9 mouse cellular contexts compared by ENCODE assay signal in genomic region chr4:116159912-116160311, GRCm38 (mm10). TPM values are rescaled to one million over a fixed set of nuclear protein-coding genes. Genes with fewer than 3 reads are reported as not detected.
A peak's percentile ranks its signal among the peaks of the same experiment; 100 is the strongest.
DNase-seq lines count a peak whose midpoint lies in the region; ATAC-seq and TF ChIP-seq lines count a peak whose summit lies in the region.
"Had no signal": no experiment of that assay in that cellular context is flagged by ENCODE, and none has a peak within 500 bp of the region (broad histone marks: within the 10 kb centered on the region; RNA-seq: fewer than 3 reads in every experiment).

No protein-coding gene starts in this region.

- H3K79me2 ChIP-seq in MEL (ENCODE audit: control insufficient read depth, insufficient read depth, low read length, poor library complexity) = no peaks in the 10 kb centered on the region

- TF ChIP-seq POLR2A in MEL (IDR thresholded peaks at IDR 0.05; ENCODE audit: control insufficient read depth in 1 of 2, insufficient read depth in 1 of 2, low read depth in 1 of 2, low read length in 2 of 2, poor library complexity in 1 of 2) = no peak

- no peak overlapping the region for H3K4me3 ChIP-seq in heart, embryonic 16.5 days (ENCODE audit: low read length)
- H3K4me3 ChIP-seq in MEL (ENCODE audit: control insufficient read depth in 1 of 2, insufficient read depth in 1 of 2, low read depth in 2 of 2, low read length in 2 of 2) = no peak overlapping the region
- H3K4me3 ChIP-seq in heart, embryonic 12.5 days = no peak overlapping the region
- H3K4me3 ChIP-seq: neural tube, embryonic 12.5 days had no signal

- intact Hi-C loops in heart, postnatal 14 days (cut with DNase I) = loop anchor here (10.0 kb wide), 1 partner anchor 285 kb away; no protein-coding TSS in a partner anchor
- intact Hi-C loops in left cerebral cortex, postnatal 4 days (cut with DNase I) = no loop called here

- H3K4me1 ChIP-seq in heart, embryonic 16.5 days (ENCODE audit: control insufficient read depth, insufficient read depth, low read length) = peaks cover 19% of the 10 kb centered on the region
- H3K4me1 ChIP-seq in MEL (ENCODE audit: control insufficient read depth in 1 of 2, insufficient read depth in 2 of 2, low read length in 2 of 2) = peaks cover 10 to 15% of the 10 kb centered on the region in 2 experiments
- peaks cover 22% of the 10 kb centered on the region for H3K4me1 ChIP-seq in heart, embryonic 12.5 days (replicated peaks)
- H3K4me1 ChIP-seq: neural tube, embryonic 12.5 days had no signal

- no peak for TF ChIP-seq EP300 in MEL (IDR thresholded peaks at IDR 0.05; ENCODE audit: low read depth in 1 of 2, low read length in 2 of 2)

- H3K4me2 ChIP-seq in heart, embryonic 16.5 days (ENCODE audit: low read depth, low read length) = no peak overlapping the region
- H3K4me2 ChIP-seq in heart, embryonic 12.5 days = no peak overlapping the region
- H3K4me2 ChIP-seq: neural tube, embryonic 12.5 days had no signal

- H3K27me3 ChIP-seq in heart, embryonic 16.5 days (ENCODE audit: control insufficient read depth, insufficient read depth, low read length) = no peaks in the 10 kb centered on the region
- no peaks in the 10 kb centered on the region for H3K27me3 ChIP-seq in MEL (ENCODE audit: control insufficient read depth in 1 of 2, insufficient read depth in 2 of 2, low read length in 2 of 2)
- H3K27me3 ChIP-seq in splenic B cell, adult 2 months (ENCODE audit: control insufficient read depth, insufficient read depth, low read length, poor library complexity, severe bottlenecking) = no peaks in the 10 kb centered on the region
- H3K27me3 ChIP-seq in heart, embryonic 12.5 days (replicated peaks) = no peaks in the 10 kb centered on the region
- H3K27me3 ChIP-seq: neural tube, embryonic 12.5 days had no signal

- TF ChIP-seq RAD21 in MEL (IDR thresholded peaks at IDR 0.05; ENCODE audit: low read depth, low read length) = peak; percentile 61

- 70% methylated on average over 3 of the region's 3 CpGs for WGBS in heart, embryonic 16.5 days
- WGBS in heart, embryonic 12.5 days = 74% methylated on average over 3 of the region's 3 CpGs

- H3K27ac ChIP-seq in heart, embryonic 16.5 days (ENCODE audit: low read length) = peak overlapping the region; percentile 28; the same call in 1 of the 2 replicates
- no peak overlapping the region for H3K27ac ChIP-seq in MEL (ENCODE audit: control insufficient read depth, low read depth, low read length)
- no peak overlapping the region for H3K27ac ChIP-seq in heart, embryonic 12.5 days (ENCODE audit: poor library complexity, severe bottlenecking)
- H3K27ac ChIP-seq: neural tube, embryonic 12.5 days had no signal

- peaks cover 41% of the 10 kb centered on the region for H3K36me3 ChIP-seq in heart, embryonic 16.5 days (ENCODE audit: control insufficient read depth, insufficient read depth)
- H3K36me3 ChIP-seq in MEL (ENCODE audit: control insufficient read depth in 1 of 2, insufficient read depth in 2 of 2, low read length in 2 of 2) = peaks cover 10 to 12% of the 10 kb centered on the region in 2 experiments
- H3K36me3 ChIP-seq in splenic B cell, adult 2 months (ENCODE audit: control insufficient read depth, insufficient read depth, low read length, poor library complexity, severe bottlenecking) = peaks cover 9% of the 10 kb centered on the region
- peaks cover 65% of the 10 kb centered on the region for H3K36me3 ChIP-seq in heart, embryonic 12.5 days

- ATAC-seq in heart, embryonic 16.5 days (replicated peaks; ENCODE audit: extremely low read depth, insufficient read depth, low FRiP score) = no peak
- no peak for ATAC-seq in heart, embryonic 12.5 days (ENCODE audit: insufficient number of reproducible peaks, low FRiP score)

- H3K9me3 ChIP-seq in heart, embryonic 16.5 days (replicated peaks; ENCODE audit: control insufficient read depth, low read length) = no peaks in the 10 kb centered on the region
- no peaks in the 10 kb centered on the region for H3K9me3 ChIP-seq in MEL (replicated peaks; ENCODE audit: insufficient read depth, low read length)
- no peaks in the 10 kb centered on the region for H3K9me3 ChIP-seq in heart, embryonic 12.5 days (replicated peaks)
- H3K9me3 ChIP-seq: neural tube, embryonic 12.5 days had no signal

- no peak overlapping the region for H3K9ac ChIP-seq in heart, embryonic 16.5 days (ENCODE audit: low read length)
- H3K9ac ChIP-seq in MEL (ENCODE audit: control insufficient read depth, low read depth, low read length, poor library complexity, severe bottlenecking) = no peak overlapping the region
- no peak overlapping the region for H3K9ac ChIP-seq in heart, embryonic 12.5 days
- H3K9ac ChIP-seq: neural tube, embryonic 12.5 days had no signal

- TF ChIP-seq CTCF in MEL (IDR thresholded peaks at IDR 0.05 in 2 of 3, conservative IDR thresholded peaks at IDR 0.05 in 1 of 3; ENCODE audit: control insufficient read depth in 1 of 3, insufficient read depth in 1 of 3, low read depth in 2 of 3, low read length in 3 of 3, poor library complexity in 1 of 3, severe bottlenecking in 1 of 3) = peak; percentile 29 to 68 (median 61); a peak in 5 of 6 replicates

- DNase-seq in heart, postnatal 14 days = no peak
- DNase-seq in 3T3-L1 (ENCODE audit: low read depth, low spot score) (peak; percentile 66), MEL (ENCODE audit: low read depth, low spot score) (peak; percentile 60)
- peak; percentile 50 for DNase-seq in left cerebral cortex, postnatal 4 days
- DNase-seq in splenic B cell, adult 2 months (ENCODE audit: low read depth, low spot score) = peak; percentile 55
- no peak for DNase-seq in gastrocnemius, postnatal 4 days (ENCODE audit: low spot score in 2 of 2)

TF ChIP-seq in MEL, 35 proteins besides CTCF, POLR2A, EP300 and RAD21 (continues in another document):
- TF ChIP-seq ETS1 (IDR thresholded peaks at IDR 0.05; ENCODE audit: low read depth, low read length) (no peak), ELF1 (IDR thresholded peaks at IDR 0.05; ENCODE audit: low read depth, low read length) (no peak), MYB (IDR thresholded peaks at IDR 0.05; ENCODE audit: low read depth, low read length) (no peak), GATA1 (IDR thresholded peaks at IDR 0.05; ENCODE audit: low read depth, low read length) (peak; percentile 35; the same call in 1 of the 2 replicates), TCF12 (IDR thresholded peaks at IDR 0.05; ENCODE audit: low read depth, low read length) (no peak), RCOR1 (IDR thresholded peaks at IDR 0.05; ENCODE audit: low read depth, low read length) (no peak), MAFK (IDR thresholded peaks at IDR 0.05; ENCODE audit: borderline replicate concordance, low read depth, low read length) (no peak), NELFE (IDR thresholded peaks at IDR 0.05; ENCODE audit: low read depth, low read length) (no peak), MYC (IDR thresholded peaks at IDR 0.05; ENCODE audit: low read depth, low read length) (no peak), ZNF384 (IDR thresholded peaks at IDR 0.05; ENCODE audit: low read depth, low read length) (no peak), HCFC1 (IDR thresholded peaks at IDR 0.05; ENCODE audit: low read depth, low read length) (no peak)

RNA-seq across cellular contexts. Expression of gene Tspan1, which starts 7.5 kb away (rescaled TPM):
- polyA plus RNA-seq in heart, embryonic 16.5 days (2015; fragmentation: Nextera tagmentation; extraction: Ambion mirVana) = 1.9 and 3.2 TPM in 2 replicates
- under 1 TPM in 1 of 2 experiments, not detected in 1; 0.36 TPM for total RNA-seq in heart, postnatal 14 days (2021)
- total RNA-seq in MEL (2012; rRNA removed) = 0.08 TPM in 1 of 2 replicates, not detected in the other
- under 1 TPM in 1 of 2 experiments, not detected in 1; 0.03 TPM for polyA plus RNA-seq in MEL (2012; ENCODE audit: insufficient read depth in 1 of 2, insufficient read length in 2 of 2, low read depth in 1 of 2, low replicate concordance in 2 of 2, missing spikeins in 1 of 2)
- total RNA-seq in left cerebral cortex, postnatal 4 days (2021) = not detected
- not detected for total RNA-seq in gastrocnemius, postnatal 4 days (2021)
- not detected in 2 replicates for polyA plus RNA-seq in heart, embryonic 12.5 days (2016; fragmentation: Nextera tagmentation; extraction: Ambion mirVana)

RNA-seq across cellular contexts. Expression of gene Lurap1, which starts 8.8 kb away (rescaled TPM):
- 2.3 and 2.9 TPM in 2 replicates for polyA plus RNA-seq in heart, embryonic 16.5 days (2015; fragmentation: Nextera tagmentation; extraction: Ambion mirVana)
- total RNA-seq in heart, postnatal 14 days (2021) = 1 to 10 TPM; 3.7 to 5.5 TPM
- total RNA-seq in MEL (2012; rRNA removed) = 0.85 and 1.2 TPM in 2 replicates
- polyA plus RNA-seq in MEL (2012; ENCODE audit: insufficient read depth in 1 of 2, insufficient read length in 2 of 2, low read depth in 1 of 2, low replicate concordance in 2 of 2, missing spikeins in 1 of 2) = 1 to 10 TPM in 1 of 2 experiments, not detected in 1; 1.2 TPM
- total RNA-seq in left cerebral cortex, postnatal 4 days (2021) = 10 to 100 TPM; 18.5 to 21.1 TPM
- 1 to 10 TPM; 6.8 to 7.6 TPM for total RNA-seq in gastrocnemius, postnatal 4 days (2021)
- polyA plus RNA-seq in heart, embryonic 12.5 days (2016; fragmentation: Nextera tagmentation; extraction: Ambion mirVana) = 2.3 and 2.6 TPM in 2 replicates

RNA-seq across cellular contexts. Expression of gene 1700042G07Rik, which starts 13.3 kb away (rescaled TPM):
- polyA plus RNA-seq in heart, embryonic 16.5 days (2015; fragmentation: Nextera tagmentation; extraction: Ambion mirVana) = not detected in 2 replicates
- total RNA-seq in heart, postnatal 14 days (2021) = not detected
- total RNA-seq in MEL (2012; rRNA removed) = not detected in 2 replicates
- not detected for polyA plus RNA-seq in MEL (2012; ENCODE audit: insufficient read depth in 1 of 2, insufficient read length in 2 of 2, low read depth in 1 of 2, low replicate concordance in 2 of 2, missing spikeins in 1 of 2)
- not detected for total RNA-seq in left cerebral cortex, postnatal 4 days (2021)
- not detected for total RNA-seq in gastrocnemius, postnatal 4 days (2021)
- not detected in 2 replicates for polyA plus RNA-seq in heart, embryonic 12.5 days (2016; fragmentation: Nextera tagmentation; extraction: Ambion mirVana)
- polyA plus RNA-seq: neural tube, embryonic 12.5 days had no signal

RNA-seq across cellular contexts. Expression of gene Gm49337, which starts 13.3 kb away (rescaled TPM):
- polyA plus RNA-seq in heart, embryonic 16.5 days (2015; fragmentation: Nextera tagmentation; extraction: Ambion mirVana) = not detected in 2 replicates
- 1 to 10 TPM; 1.1 to 3.7 TPM for total RNA-seq in heart, postnatal 14 days (2021)
- total RNA-seq in MEL (2012; rRNA removed) = not detected in 2 replicates
- not detected for polyA plus RNA-seq in MEL (2012; ENCODE audit: insufficient read depth in 1 of 2, insufficient read length in 2 of 2, low read depth in 1 of 2, low replicate concordance in 2 of 2, missing spikeins in 1 of 2)
- total RNA-seq in left cerebral cortex, postnatal 4 days (2021) = 1 to 10 TPM; 1.9 to 3.1 TPM
- total RNA-seq in gastrocnemius, postnatal 4 days (2021) = not detected
- polyA plus RNA-seq in heart, embryonic 12.5 days (2016; fragmentation: Nextera tagmentation; extraction: Ambion mirVana) = not detected in 2 replicates
- polyA plus RNA-seq: neural tube, embryonic 12.5 days had no signal

RNA-seq across cellular contexts. Expression of gene Pomgnt1, which starts 36.3 kb away (rescaled TPM):
- polyA plus RNA-seq in heart, embryonic 16.5 days (2015; fragmentation: Nextera tagmentation; extraction: Ambion mirVana) = 60.2 and 68.8 TPM in 2 replicates
- 10 to 100 TPM; 69.3 to 74.1 TPM for total RNA-seq in heart, postnatal 14 days (2021)
- 29.1 and 35.3 TPM in 2 replicates for total RNA-seq in MEL (2012; rRNA removed)
- polyA plus RNA-seq in MEL (2012; ENCODE audit: insufficient read depth in 1 of 2, insufficient read length in 2 of 2, low read depth in 1 of 2, low replicate concordance in 2 of 2, missing spikeins in 1 of 2) = 10 to 100 TPM in 1 of 2 experiments, not detected in 1; 33.6 TPM
- 10 to 100 TPM; 78.4 to 83.7 TPM for total RNA-seq in left cerebral cortex, postnatal 4 days (2021)
- total RNA-seq in gastrocnemius, postnatal 4 days (2021) = 10 to 100 TPM; 56.4 to 56.9 TPM
- polyA plus RNA-seq in heart, embryonic 12.5 days (2016; fragmentation: Nextera tagmentation; extraction: Ambion mirVana) = 71.5 and 74.8 TPM in 2 replicates

Comparison
In these comparisons a context has a peak if more than half of its experiments do, and no peak if none do; other contexts are left out.
1. DNase-seq: peak in 3T3-L1 (single experiment), MEL (single experiment), left cerebral cortex, postnatal 4 days (single experiment) and splenic B cell, adult 2 months (single experiment); none in heart, postnatal 14 days (0 of 2) and gastrocnemius, postnatal 4 days (0 of 2).